Mouse (Mus musculus) olfactory bulb, adult 2 months (tissue): ENCODE results near the gene Cryab.

Source experiments
- CTCF ChIP-seq: fragments of 200-500 bp; IDR thresholded peaks from 2 replicates; pipeline ENCODE4 v1.5.1; 2012; ENCODE audit warnings: low read depth, mild to moderate bottlenecking, low read length, moderate library complexity; ENCODE audit not compliant: insufficient read depth
- POLR2A ChIP-seq: fragments of 200-500 bp; IDR thresholded peaks from 2 replicates; pipeline ENCODE4 v1.6.1; 2012; ENCODE audit warnings: mild to moderate bottlenecking, low read depth, low read length, moderate library complexity; ENCODE audit not compliant: insufficient read depth

- no peak for TF ChIP-seq POLR2A
- no peak for TF ChIP-seq CTCF
Observed at GRCm38 (mm10) chr9:50796776-50797175, 45.7 kb downstream of the Cryab start.
